Mouse (Mus musculus) retina, postnatal 7 days (tissue): ENCODE measurements around the gene Tuba1c.
"Not testable (repeated sequence)": the region's sequence is repeated elsewhere in the genome, so short reads cannot be mapped to it uniquely, and the experiment has no call there.

Source experiments
- DNase-seq: peaks from one replicate; pipeline ENCODE4 v3.0.0-alpha.2; 2012; ENCODE audit warnings: low read depth, low spot score

The Tuba1c gene

GRCm38 (mm10) chr15:99056332-99056731, 26.6 kb downstream of the Tuba1c start:
- DNase-seq: no peak

DNA sequence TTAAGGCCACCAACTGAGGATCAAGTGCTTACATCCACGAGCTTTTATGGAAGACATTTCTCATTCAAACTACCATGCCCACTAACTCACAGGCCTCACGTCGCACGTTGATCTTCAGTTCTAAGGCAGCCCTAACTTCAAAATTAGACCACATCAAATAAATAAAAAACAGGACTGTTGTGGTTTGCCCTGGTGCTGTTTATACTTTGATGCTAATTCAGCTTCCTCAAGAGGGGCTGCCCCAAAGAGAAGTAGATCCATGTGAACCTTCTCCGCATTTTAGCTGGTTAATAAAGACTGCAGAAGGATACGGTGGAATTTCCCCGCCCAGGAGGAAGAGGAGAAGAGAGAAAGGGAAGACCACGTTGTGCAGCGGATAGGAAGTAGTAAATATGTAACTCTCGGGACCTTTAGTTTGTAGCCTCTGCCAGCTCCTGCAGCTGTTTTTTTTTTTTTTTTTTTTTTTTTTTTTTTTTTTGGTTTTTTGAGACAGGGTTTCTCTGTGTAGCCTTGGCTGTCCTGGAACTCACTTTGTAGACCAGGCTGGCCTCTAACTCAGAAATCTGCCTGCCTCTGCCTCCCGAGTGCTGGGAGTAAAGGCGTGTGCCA, 36.0 kb downstream of the Tuba1c start:
- no peak for DNase-seq

- DNase-seq: no peak
Measured at GRCm38 (mm10) chr15:99071988-99072387, 42.3 kb downstream of the Tuba1c start.

- DNase-seq: no peak
Measured at GRCm38 (mm10) chr15:99074019-99074599, 44.4 kb downstream of the Tuba1c start, which contains the start of gene Troap. Gene Troap, plus strand, starts transcription at chr15:99074575.

DNA sequence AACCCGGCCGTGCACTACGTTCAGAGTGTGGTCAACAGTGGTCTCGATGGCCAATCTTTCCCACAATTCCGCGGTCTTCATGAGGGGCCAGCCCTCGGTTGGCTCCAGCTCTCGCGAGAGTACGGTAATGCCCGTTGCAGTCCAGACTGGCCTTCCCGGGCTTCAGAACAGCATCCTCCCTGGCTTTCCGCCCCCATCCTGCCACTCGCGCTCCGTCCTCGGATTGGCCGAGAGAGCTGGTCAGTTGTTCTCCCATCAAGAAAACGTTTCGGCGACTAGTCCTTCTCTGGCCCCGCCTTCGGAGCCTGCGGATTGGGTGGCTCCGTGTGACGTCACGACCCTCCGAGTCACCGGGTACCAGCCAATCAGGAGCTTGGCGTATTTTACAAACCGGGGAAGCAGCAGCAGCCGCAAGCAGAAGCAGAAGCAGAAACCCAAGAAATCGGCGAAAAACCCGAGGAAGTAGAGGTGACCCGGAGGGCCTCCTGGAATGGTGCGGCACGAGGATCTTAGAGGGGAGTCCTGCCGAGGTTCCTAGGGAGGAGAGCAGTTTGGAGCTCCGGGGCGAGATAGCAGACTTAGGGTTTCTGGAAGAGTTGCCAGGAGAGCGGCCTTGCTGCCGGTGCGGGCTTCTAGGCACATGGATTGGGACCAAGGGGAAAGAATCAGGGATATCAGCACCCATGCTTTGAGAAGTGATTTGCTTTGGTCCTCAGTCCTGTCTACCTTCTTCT, 45.1 kb downstream of the Tuba1c start:
- peak; percentile 95 for DNase-seq

- DNase-seq: not testable (repeated sequence)
Measured at GRCm38 (mm10) chr15:99076011-99076410, 46.3 kb downstream of the Tuba1c start.

- DNase-seq: no peak
Measured at GRCm38 (mm10) chr15:99078181-99078910, 48.7 kb downstream of the Tuba1c start.

DNA sequence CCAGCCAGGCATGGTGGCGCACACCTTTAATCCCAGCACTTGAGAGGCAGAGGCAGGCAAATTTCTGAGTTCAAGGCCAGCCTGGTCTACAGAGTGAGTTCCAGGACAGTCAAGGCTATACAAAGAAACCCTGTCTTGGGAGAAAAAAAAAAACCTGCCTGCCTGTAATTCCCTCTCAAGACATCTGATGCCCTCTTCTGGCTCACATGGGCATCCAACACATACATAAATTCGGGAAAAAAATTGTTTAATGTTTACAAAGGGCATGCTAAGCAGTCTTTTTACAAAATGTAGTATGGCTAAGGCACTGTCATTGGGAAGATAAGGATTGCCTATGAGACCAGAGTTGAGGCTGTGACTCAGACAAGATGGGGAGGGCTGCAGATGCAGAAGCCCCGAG, 50.1 kb downstream of the Tuba1c start:
- no peak for DNase-seq

DNA sequence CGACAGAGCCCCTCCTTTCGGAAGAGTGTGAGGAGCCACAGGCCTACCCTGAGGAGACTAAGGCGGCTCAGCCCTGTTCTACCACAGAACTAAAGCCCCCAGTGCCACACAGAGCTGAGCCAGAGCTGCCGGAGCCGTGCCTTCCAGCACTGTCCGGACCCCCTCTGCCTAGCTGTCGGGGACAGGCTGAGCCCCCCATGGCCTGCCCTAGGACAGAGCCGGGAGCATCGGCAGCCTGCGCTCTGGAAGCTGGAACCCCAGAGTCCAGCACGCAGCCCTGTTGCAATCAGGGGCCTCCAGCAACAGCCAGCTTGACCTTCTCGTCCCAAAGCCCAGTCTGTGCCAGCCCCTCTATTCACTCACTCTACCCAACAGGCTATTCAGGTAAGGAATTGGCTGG, 52.6 kb downstream of the Tuba1c start:
- DNase-seq: no peak

- no peak for DNase-seq
Measured at GRCm38 (mm10) chr15:99082840-99083239, 53.1 kb downstream of the Tuba1c start.

DNA sequence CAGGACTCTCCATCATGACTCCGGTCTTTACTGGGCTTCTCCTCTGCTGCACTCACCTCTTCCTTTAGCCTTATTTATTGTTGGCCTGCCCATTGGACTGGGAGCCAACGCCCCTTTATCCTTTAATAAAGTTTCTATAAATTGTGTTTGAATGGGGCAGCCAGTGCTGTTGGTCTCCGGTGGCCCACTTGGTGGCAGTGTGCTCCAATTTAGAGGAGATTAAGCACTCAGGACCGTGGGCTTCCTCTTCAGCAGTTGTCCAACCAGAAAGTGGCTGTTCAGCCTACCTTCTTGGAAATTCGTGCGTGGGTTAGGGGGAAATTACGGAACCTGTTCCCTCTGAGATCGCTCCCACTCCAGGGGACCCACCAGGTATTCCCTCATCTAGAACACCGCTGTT, 53.6 kb downstream of the Tuba1c start:
- DNase-seq: no peak

- no peak for DNase-seq
Measured at GRCm38 (mm10) chr15:99083867-99084557, 54.3 kb downstream of the Tuba1c start.

- no peak for DNase-seq
Measured at GRCm38 (mm10) chr15:99084618-99085017, 54.9 kb downstream of the Tuba1c start.

- no peak for DNase-seq
Measured at GRCm38 (mm10) chr15:99085997-99086396, 56.3 kb downstream of the Tuba1c start.

DNA sequence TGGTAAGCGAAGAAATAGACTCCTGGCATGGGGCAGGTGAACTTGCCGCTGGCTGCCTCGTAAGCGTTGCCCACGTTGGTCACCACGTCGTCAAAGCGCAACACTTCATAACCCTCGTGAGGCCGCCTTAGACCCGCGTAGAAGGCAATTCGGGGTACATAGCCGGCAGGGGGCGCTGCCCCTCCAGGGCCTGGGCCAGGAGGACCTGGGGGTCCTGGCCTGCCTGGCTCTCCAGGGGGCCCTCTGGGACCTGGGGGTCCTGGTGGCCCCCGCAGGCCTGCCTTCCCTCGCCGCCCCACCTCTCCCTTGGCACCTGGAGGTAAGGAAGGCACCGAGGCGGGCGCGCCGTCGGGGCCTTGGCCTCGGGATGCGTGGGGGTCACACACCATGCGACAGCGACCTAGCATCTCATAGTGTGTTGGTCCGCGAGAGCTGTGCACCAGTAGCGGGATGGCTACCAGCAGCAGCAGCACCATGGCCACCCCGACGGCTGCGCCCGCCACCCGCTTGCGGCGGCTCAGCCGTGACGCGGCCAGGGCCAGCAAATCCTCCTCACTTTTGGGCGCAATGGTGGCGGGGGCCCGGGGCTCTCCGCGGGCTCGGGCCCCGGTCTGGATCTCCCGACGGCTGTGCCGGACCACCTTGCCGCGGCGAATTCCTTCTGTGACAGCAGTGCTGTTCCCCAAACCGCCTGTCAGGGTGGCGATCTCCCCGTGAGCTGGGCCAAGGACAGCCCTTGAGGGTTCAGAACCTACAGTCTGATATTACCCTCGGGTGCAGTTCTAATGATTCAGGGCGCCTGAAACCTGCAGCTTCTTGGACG, 57.8 kb downstream of the Tuba1c start, which contains the start of gene C1ql4:
TSS of gene C1ql4 (minus strand) at position 565 of the 823 bp plus-strand sequence.
- no peak for DNase-seq
